Comparison of ENCODE assay signal across 29 mouse cellular contexts in genomic region chr14:67485449-67485800, GRCm38 (mm10).
DNase-seq lines count a peak whose midpoint lies in the region; ATAC-seq and TF ChIP-seq lines count a peak whose summit lies in the region.
"Had no signal": no experiment of that assay in that cellular context is flagged by ENCODE, and none has a peak within 500 bp of the region (broad histone marks: within the 10 kb centered on the region; RNA-seq: fewer than 3 reads in every experiment).

No protein-coding gene starts in this region.

- H3K4me3 ChIP-seq in kidney, embryonic 16.5 days (ENCODE audit: low read length): no peak overlapping the region
- no peak overlapping the region for H3K4me3 ChIP-seq in small intestine, adult 2 months (ENCODE audit: low read depth, low read length)
- H3K4me3 ChIP-seq in embryonic facial prominence, embryonic 10.5 days: no peak overlapping the region
- H3K4me3 ChIP-seq: erythroblast, embryonic 14.5 days; forebrain, embryonic 13.5 days; hindbrain, embryonic 12.5 days; midbrain, embryonic 10.5 days; midbrain, embryonic 15.5 days had no signal

- H3K27me3 ChIP-seq in kidney, embryonic 16.5 days (ENCODE audit: insufficient read depth, low read length): no peaks in the 10 kb centered on the region
- no peaks in the 10 kb centered on the region for H3K27me3 ChIP-seq in small intestine, adult 2 months (ENCODE audit: control insufficient read depth, insufficient read depth, low read length)
- no peaks in the 10 kb centered on the region for H3K27me3 ChIP-seq in embryonic facial prominence, embryonic 10.5 days (replicated peaks; ENCODE audit: low read depth, poor library complexity, severe bottlenecking)
- H3K27me3 ChIP-seq: forebrain, embryonic 13.5 days; hindbrain, embryonic 12.5 days; midbrain, embryonic 15.5 days; Patski had no signal

- no peak overlapping the region for H3K27ac ChIP-seq in kidney, embryonic 16.5 days (ENCODE audit: low read length)
- H3K27ac ChIP-seq in small intestine, adult 2 months (ENCODE audit: insufficient read depth, low read depth, low read length): peak overlapping the region; percentile 32; the same call in 1 of the 2 replicates
- H3K27ac ChIP-seq in embryonic facial prominence, embryonic 10.5 days (replicated peaks): no peak overlapping the region
- H3K27ac ChIP-seq: forebrain, embryonic 13.5 days; hindbrain, embryonic 12.5 days; hindbrain, postnatal 0 days; liver, embryonic 14.5 days; midbrain, embryonic 10.5 days; midbrain, embryonic 15.5 days; stomach, postnatal 0 days had no signal

- WGBS in kidney, embryonic 16.5 days: 78% methylated on average over 4 of the region's 4 CpGs
- WGBS in small intestine, adult 2 months: 67% methylated on average over 4 of the region's 4 CpGs
- WGBS in embryonic facial prominence, embryonic 10.5 days: 79% methylated on average over 4 of the region's 4 CpGs

- no peak overlapping the region for H3K4me2 ChIP-seq in kidney, embryonic 16.5 days (replicated peaks; ENCODE audit: low read depth, low read length)
- H3K4me2 ChIP-seq: forebrain, embryonic 13.5 days; heart, embryonic 11.5 days; hindbrain, embryonic 12.5 days; lung, embryonic 14.5 days; midbrain, embryonic 15.5 days had no signal

- ATAC-seq in kidney, embryonic 16.5 days (ENCODE audit: low FRiP score, low TSS enrichment): peak; percentile 29; the same call in 1 of the 2 replicates
- ATAC-seq: forebrain, embryonic 13.5 days; hindbrain, postnatal 0 days; intestine, embryonic 16.5 days; midbrain, embryonic 15.5 days; Patski had no signal

- H3K9ac ChIP-seq in kidney, embryonic 16.5 days (replicated peaks; ENCODE audit: low read length): no peak overlapping the region
- H3K9ac ChIP-seq: forebrain, embryonic 13.5 days; hindbrain, embryonic 12.5 days; liver, embryonic 14.5 days; lung, embryonic 14.5 days; midbrain, embryonic 15.5 days had no signal

- H3K36me3 ChIP-seq in kidney, embryonic 16.5 days (ENCODE audit: insufficient read depth, low read length): no peaks in the 10 kb centered on the region
- no peaks in the 10 kb centered on the region for H3K36me3 ChIP-seq in small intestine, adult 2 months (ENCODE audit: control insufficient read depth, insufficient read depth, low read length)
- H3K36me3 ChIP-seq in embryonic facial prominence, embryonic 10.5 days (replicated peaks): no peaks in the 10 kb centered on the region
- H3K36me3 ChIP-seq: G1E; hindbrain, embryonic 12.5 days; midbrain, embryonic 10.5 days; midbrain, embryonic 15.5 days had no signal

- TF ChIP-seq POLR2A in small intestine, adult 2 months (IDR thresholded peaks at IDR 0.05; ENCODE audit: low read depth, low read length): no peak

- H3K9me3 ChIP-seq in kidney, embryonic 16.5 days (ENCODE audit: low read length): no peaks in the 10 kb centered on the region
- no peaks in the 10 kb centered on the region for H3K9me3 ChIP-seq in embryonic facial prominence, embryonic 10.5 days
- H3K9me3 ChIP-seq: forebrain, embryonic 13.5 days; hindbrain, embryonic 12.5 days; midbrain, embryonic 10.5 days; midbrain, embryonic 15.5 days had no signal

- H3K4me1 ChIP-seq in kidney, embryonic 16.5 days (ENCODE audit: insufficient read depth, low read length): peaks cover 12% of the 10 kb centered on the region
- peaks cover 13% of the 10 kb centered on the region; the same call in 1 of the 2 replicates for H3K4me1 ChIP-seq in small intestine, adult 2 months (ENCODE audit: control insufficient read depth, insufficient read depth, insufficient read length, low read length)
- peaks cover 47% of the 10 kb centered on the region for H3K4me1 ChIP-seq in embryonic facial prominence, embryonic 10.5 days
- H3K4me1 ChIP-seq: forebrain, embryonic 13.5 days; midbrain, embryonic 15.5 days had no signal

- TF ChIP-seq CTCF in small intestine, adult 2 months (IDR thresholded peaks at IDR 0.05; ENCODE audit: extremely low read depth, insufficient read length, insufficient replicate concordance, low read depth, low read length): no peak

- DNase-seq in kidney, postnatal 10 days: no peak
- peak; percentile 7 for DNase-seq in urinary bladder, postnatal 14 days (ENCODE audit: low spot score)
- no peak for DNase-seq in urinary bladder, adult 2 months (ENCODE audit: low spot score)
- DNase-seq in fibroblast of lung, adult 2 months (ENCODE audit: low read depth): peak; percentile 76
- DNase-seq in embryonic facial prominence, embryonic 10.5 days (ENCODE audit: low spot score): no peak
- no peak for DNase-seq in thymus, postnatal 10 days (ENCODE audit: low spot score in 2 of 2)
- DNase-seq: adrenal gland, postnatal 14 days; cerebellum, adult 11-12 months; cerebellum, adult 9-11 months; kidney, adult 9 months; liver; right cerebral cortex, postnatal 25 days; thymus, adult 2 months; thymus, postnatal 4 days had no signal

Comparison
In these comparisons a context has a peak if more than half of its experiments do, and no peak if none do; other contexts are left out.
1. DNase-seq: peak in urinary bladder, postnatal 14 days (single experiment) and fibroblast of lung, adult 2 months (single experiment); none in kidney, postnatal 10 days (single experiment), urinary bladder, adult 2 months (single experiment), embryonic facial prominence, embryonic 10.5 days (single experiment) and thymus, postnatal 10 days (0 of 2).